Mouse (Mus musculus) heart, postnatal 0 days (tissue): ENCODE results near the gene Jarid2. TPM values are rescaled to one million over a fixed set of nuclear protein-coding genes. Genes with fewer than 3 reads are reported as not detected.
"Not testable (repeated sequence)": the region's sequence is repeated elsewhere in the genome, so short reads cannot be mapped to it uniquely, and the experiment has no call there.

Source experiments
- ATAC-seq: fragments of 200-750 bp; cut with Nextera tagmentation; 2 replicates; pipeline ENCODE4 v1.8.0; 2017; ENCODE audit warnings: low read depth, moderate number of reproducible peaks, moderate library complexity; ENCODE audit not compliant: insufficient read depth
- DNase-seq: peaks from one replicate; pipeline ENCODE4 v3.0.0-alpha.2; 2016; ENCODE audit warnings: low spot score
- H3K27ac ChIP-seq: fragments of 300-500 bp; sonication (generic); 2 replicates; pipeline ENCODE4 v1.5.1; 2014; ENCODE audit warnings: low read depth, mild to moderate bottlenecking
- H3K27me3 ChIP-seq: fragments of 300-500 bp; sonication (generic); 2 replicates; pipeline ENCODE4 v1.6.1; 2014; ENCODE audit warnings: low read length, mixed read lengths; ENCODE audit not compliant: control insufficient read depth, insufficient read depth
- H3K36me3 ChIP-seq: fragments of 300-500 bp; sonication (generic); replicated peaks from 2 replicates; pipeline ENCODE4 v1.6.1; 2014; ENCODE audit warnings: low read length, mixed read lengths; ENCODE audit not compliant: control insufficient read depth, insufficient read depth
- H3K4me1 ChIP-seq: fragments of 300-500 bp; sonication (generic); 2 replicates; pipeline ENCODE4 v1.6.1; 2014; ENCODE audit warnings: antibody characterized with exemption; ENCODE audit not compliant: control insufficient read depth, insufficient read depth
- H3K4me2 ChIP-seq: fragments of 300-500 bp; sonication (generic); 2 replicates; pipeline ENCODE4 v1.6.1; 2014; ENCODE audit warnings: low read depth, mild to moderate bottlenecking, low read length, moderate library complexity
- H3K4me3 ChIP-seq: fragments of 300-500 bp; sonication (generic); 2 replicates; pipeline ENCODE4 v1.5.1; 2014; ENCODE audit warnings: low read depth, low read length
- H3K9ac ChIP-seq: fragments of 300-500 bp; sonication (generic); replicated peaks from 2 replicates; pipeline ENCODE4 v1.6.1; 2014; ENCODE audit warnings: low read depth, low read length, mixed read lengths
- H3K9me3 ChIP-seq: fragments of 300-500 bp; sonication (generic); replicated peaks from 2 replicates; pipeline ENCODE4 v1.6.1; 2016; ENCODE audit warnings: low read length; ENCODE audit not compliant: control insufficient read depth
- CTCF ChIP-seq: IDR thresholded peaks from 2 replicates; pipeline ENCODE4 v1.5.1; 2016; ENCODE audit warnings: antibody characterized with exemption, control low read depth, low read depth
- EP300 ChIP-seq: IDR thresholded peaks from 2 replicates; pipeline ENCODE4 v1.6.1; 2016; ENCODE audit warnings: antibody characterized with exemption, low read depth
- WGBS: fragments of 180-500 bp; shearing (Covaris S2); extraction: QIAGEN DNeasy Blood & Tissue Kit; methylation state at CpG from one replicate; pipeline ENCODE4 v1.1.7; 2014; 5-methylcytosine and 5-hydroxymethylcytosine counted together
- polyA plus RNA-seq: library from polyadenylated mRNA; unstranded; fragments of >200 nt; fragmentation: Nextera tagmentation; extraction: Ambion mirVana; gene quantifications from 2 replicates; pipeline ENCODE4 v1.2.1, GENCODE M21; 2015
- total RNA-seq: library from RNA; depleted of rRNA; stranded (reverse); fragments of >200 nt; gene quantifications from 2 replicates; pipeline ENCODE4 v1.2.3, GENCODE M21; 2014; ENCODE audit warnings: low replicate concordance

The Jarid2 gene
- total and polyA plus RNA-seq, 2 experiments from 2014 or later: 10.2 to 17.7 TPM

- Histone ChIP-seq H3K4me3 (no peak overlapping the region), H3K4me2 (no peak overlapping the region), H3K27me3 (no peaks in the 10 kb centered on the region), H3K27ac (no peak overlapping the region), H3K9me3 (no peaks in the 10 kb centered on the region), H3K36me3 (no peaks in the 10 kb centered on the region), H3K9ac (no peak overlapping the region), H3K4me1 (no peaks in the 10 kb centered on the region)
- WGBS: 76% methylated on average over 8 of the region's 8 CpGs
- TF ChIP-seq CTCF (no peak), EP300 (no peak)
- ATAC-seq (no peak), DNase-seq (no peak)
Observed at GRCm38 (mm10) chr13:44709747-44710480, 19.4 kb upstream of the Jarid2 start.

DNA sequence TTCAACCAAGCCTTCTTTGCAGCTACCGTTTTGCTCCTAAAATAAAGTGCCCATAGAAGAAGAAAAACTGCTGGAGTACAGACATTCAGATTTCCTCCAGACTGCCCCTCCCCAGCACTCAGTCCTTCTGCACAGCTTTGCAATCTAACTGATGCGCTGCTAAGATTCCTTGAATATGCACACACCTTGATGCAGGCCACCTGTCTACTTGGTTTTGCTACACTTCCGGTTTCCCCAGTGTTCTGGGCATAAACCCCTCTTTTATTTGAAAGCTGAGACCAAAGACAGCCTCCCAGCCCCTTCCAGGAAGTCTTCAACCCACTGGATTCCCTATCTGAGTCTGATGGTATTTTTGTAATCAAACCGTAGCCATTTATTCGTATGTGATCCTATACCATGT is 18.2 kb upstream of the Jarid2 start:
- H3K4me1 ChIP-seq: no peaks in the 10 kb centered on the region
- WGBS: 57% methylated on average over 5 of the region's 5 CpGs
- ATAC-seq: no peak

DNA sequence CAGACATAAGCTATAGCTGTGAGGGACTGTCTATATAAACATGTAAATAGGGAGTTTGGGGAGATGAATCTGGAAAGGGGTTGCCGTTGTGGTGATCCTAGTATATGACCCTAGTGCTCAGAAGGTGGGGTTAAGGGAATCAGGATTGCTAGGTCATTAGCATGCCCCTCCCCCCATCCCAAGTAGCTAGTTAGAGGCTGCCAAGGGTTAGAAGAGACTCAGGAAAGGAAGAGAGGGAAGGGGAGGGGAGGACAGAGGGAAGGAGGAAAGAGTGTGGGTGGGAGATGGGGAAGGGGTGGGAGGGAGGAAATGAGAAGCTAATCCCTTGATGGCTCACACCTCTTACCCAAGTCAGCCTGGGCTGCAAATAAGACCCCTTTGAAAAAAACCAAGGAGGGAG is 17.4 kb upstream of the Jarid2 start:
- no peaks in the 10 kb centered on the region for H3K27me3 ChIP-seq
- no peak for DNase-seq
- H3K27ac ChIP-seq: no peak overlapping the region
- TF ChIP-seq EP300 (no peak), CTCF (no peak)
- H3K4me1 ChIP-seq: no peaks in the 10 kb centered on the region
- H3K4me3 ChIP-seq: no peak overlapping the region
- 38% methylated on average over 1 of the region's 1 CpGs for WGBS
- H3K9me3 ChIP-seq: no peaks in the 10 kb centered on the region
- H3K36me3 ChIP-seq: no peaks in the 10 kb centered on the region
- ATAC-seq: no peak
- no peak overlapping the region for H3K9ac ChIP-seq
- H3K4me2 ChIP-seq: no peak overlapping the region

More for the DNA sequence above, 18.2 kb upstream of the Jarid2 start:
- Histone ChIP-seq H3K4me3 (no peak overlapping the region), H3K27ac (no peak overlapping the region), H3K36me3 (no peaks in the 10 kb centered on the region), H3K9ac (no peak overlapping the region), H3K27me3 (no peaks in the 10 kb centered on the region), H3K4me2 (no peak overlapping the region), H3K9me3 (no peaks in the 10 kb centered on the region)
- no peak for DNase-seq
- TF ChIP-seq CTCF (no peak), EP300 (no peak)

GRCm38 (mm10) chr13:44715187-44715885 is 13.9 kb upstream of the Jarid2 start:
- 55% methylated on average over 10 of the region's 10 CpGs for WGBS
- no peaks in the 10 kb centered on the region for H3K27me3 ChIP-seq
- H3K4me3 ChIP-seq: no peak overlapping the region
- H3K9me3 ChIP-seq: no peaks in the 10 kb centered on the region
- no peak overlapping the region for H3K4me2 ChIP-seq
- H3K9ac ChIP-seq: no peak overlapping the region
- H3K27ac ChIP-seq: no peak overlapping the region
- H3K36me3 ChIP-seq: no peaks in the 10 kb centered on the region
- no peak for DNase-seq
- no peak for ATAC-seq
- no peaks in the 10 kb centered on the region for H3K4me1 ChIP-seq
- no peak for TF ChIP-seq EP300

DNA sequence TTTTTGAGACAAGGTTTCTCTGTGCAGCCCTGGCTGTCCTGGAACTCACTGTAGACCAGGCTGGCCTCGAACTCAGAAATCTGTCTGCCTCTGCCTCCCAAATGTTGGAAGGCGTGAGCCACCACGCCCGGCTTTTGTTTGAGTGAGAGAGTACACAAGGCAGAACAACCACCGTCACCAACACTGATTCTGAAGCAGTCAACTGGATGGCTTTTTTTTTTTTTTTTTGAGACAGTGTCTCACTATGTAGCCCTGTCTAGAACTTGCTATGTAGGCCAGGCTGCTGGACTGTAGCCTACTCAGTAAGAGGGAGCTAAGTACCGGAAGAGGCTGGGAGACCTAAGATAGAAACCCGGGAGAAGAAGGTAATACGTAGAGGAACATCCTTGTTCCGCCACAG is 11.4 kb upstream of the Jarid2 start:
- 91% methylated on average over 9 of the region's 9 CpGs for WGBS
- no peak for ATAC-seq
- TF ChIP-seq CTCF (no peak), EP300 (no peak)
- no peak overlapping the region for H3K9ac ChIP-seq
- H3K27ac ChIP-seq: no peak overlapping the region
- no peaks in the 10 kb centered on the region for H3K9me3 ChIP-seq
- H3K27me3 ChIP-seq: no peaks in the 10 kb centered on the region
- H3K36me3 ChIP-seq: no peaks in the 10 kb centered on the region
- no peak overlapping the region for H3K4me2 ChIP-seq
- no peaks in the 10 kb centered on the region for H3K4me1 ChIP-seq
- no peak for DNase-seq
- H3K4me3 ChIP-seq: no peak overlapping the region

DNA sequence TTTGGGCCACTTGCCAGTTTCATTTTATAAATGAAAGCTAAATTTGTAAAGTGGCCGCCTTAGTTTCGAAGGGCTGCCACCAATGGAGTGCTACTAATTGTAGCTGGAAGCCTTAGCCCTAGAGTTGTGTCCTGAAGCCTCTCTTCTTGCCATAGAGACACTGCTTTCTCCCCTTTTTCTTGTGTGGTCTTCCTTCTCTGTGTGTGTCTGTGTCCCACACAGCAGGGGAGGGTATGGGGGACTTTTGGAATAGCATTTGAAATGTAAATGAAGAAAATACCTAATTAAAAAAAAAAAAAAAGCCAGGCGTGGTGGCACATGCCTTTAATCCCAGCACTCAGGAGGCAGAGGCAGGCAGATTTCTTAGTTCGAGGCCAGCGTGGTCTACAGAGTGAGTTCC is 10.8 kb upstream of the Jarid2 start:
- H3K36me3 ChIP-seq, H3K4me2 ChIP-seq, H3K9me3 ChIP-seq, H3K9ac ChIP-seq, H3K27me3 ChIP-seq, H3K27ac ChIP-seq, H3K4me1 ChIP-seq, H3K4me3 ChIP-seq, ATAC-seq, DNase-seq: not testable (repeated sequence)
- 92% methylated on average over 5 of the region's 5 CpGs for WGBS
